Mouse (Mus musculus): ENCODE data around the gene Rnf227.
"Not testable (repeated sequence)": the region's sequence is repeated elsewhere in the genome, so short reads cannot be mapped to it uniquely, and the experiment has no call there.

Rnf227 gene

DNA sequence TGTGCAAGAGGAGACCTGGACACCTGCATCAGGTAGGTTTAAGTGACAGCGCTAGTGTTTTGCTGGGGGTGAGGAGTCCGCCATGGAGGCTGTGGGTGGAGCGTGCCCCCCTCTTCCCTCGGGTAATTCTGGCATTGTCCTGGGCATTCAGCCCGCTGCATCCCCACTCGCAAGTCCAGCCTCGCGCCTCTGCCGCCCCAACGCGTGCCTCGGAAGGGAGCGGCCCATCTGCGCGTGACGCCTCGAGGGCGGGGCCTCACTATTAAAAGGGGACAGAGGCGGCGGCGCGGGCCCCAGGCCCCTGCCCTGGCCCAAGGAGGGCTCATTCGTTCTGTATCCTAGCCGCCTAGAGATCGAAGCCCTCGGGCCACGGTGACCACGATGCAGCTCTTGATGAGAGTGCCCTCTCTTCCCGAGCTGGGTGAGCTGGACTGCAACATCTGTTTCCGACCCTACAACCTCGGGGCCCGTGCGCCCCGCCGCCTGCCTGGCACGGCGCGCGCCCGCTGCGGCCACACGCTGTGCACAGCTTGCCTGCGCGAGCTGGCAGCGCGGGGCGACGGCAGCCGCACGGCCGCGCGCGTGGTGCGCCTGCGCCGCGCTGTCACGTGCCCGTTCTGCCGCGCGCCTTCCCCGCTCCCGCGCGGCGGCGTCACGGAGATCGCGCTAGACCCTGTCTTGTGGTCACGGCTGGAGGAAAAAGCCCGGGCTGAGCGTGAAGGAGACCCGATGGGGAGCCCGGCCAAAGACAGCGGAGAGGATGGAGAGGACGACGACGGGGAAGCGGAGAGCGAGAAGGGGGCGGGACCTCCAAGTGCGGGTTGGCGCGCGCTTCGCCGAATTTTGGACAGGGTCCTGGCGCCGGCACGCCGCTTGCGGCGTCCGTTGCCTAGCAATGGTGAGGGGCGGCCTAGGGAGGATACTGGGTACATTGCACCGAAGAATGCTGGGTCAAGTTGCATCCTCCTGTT is at the start of gene Rnf227:
TSS of gene Rnf227 (plus strand) at position 301 of the 971 bp plus-strand sequence.
- DNase-seq (ENCODE audit: low spot score): peak; percentile 65

DNA sequence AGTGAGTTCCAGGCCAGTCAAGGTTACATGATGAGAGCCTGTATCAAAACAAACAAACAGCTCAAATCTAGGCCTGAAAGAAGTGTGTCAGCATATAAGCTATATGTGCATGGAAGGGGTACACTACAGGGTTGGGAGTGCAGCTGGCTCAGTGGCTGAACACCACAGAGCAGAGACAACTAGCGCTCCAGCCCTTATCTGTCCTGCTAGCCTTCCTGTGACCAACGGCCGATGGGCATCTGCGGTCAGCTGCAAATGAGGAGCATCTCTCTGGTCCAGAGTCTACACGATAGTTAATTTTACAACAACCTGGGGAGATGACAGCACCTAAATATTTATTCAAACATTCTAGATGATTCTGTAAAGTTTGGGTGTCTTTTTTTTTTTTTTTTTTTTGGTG is 49.1 kb upstream of the Rnf227 start:
- no peak for DNase-seq (ENCODE audit: low spot score)

DNA sequence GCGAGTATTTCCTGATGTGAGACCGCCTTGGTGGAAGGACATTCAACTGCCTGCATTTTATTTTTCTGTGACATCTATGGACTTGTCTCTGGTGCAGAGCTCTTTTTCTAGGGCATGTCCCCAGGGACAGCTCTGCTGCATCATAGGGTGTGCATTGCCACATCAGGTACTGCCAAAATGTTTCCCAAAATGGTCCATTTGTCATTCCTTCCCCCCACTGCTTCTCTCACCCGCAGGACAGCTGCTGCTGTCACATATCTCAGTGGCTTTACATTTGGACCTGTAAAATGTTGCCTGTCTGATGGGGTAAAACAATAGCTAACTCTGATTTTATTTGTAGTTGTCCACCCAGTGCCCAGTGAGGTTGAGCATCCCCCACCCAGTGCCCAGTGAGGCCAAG is 45.0 kb upstream of the Rnf227 start:
- no peak for DNase-seq (ENCODE audit: low spot score)

DNA sequence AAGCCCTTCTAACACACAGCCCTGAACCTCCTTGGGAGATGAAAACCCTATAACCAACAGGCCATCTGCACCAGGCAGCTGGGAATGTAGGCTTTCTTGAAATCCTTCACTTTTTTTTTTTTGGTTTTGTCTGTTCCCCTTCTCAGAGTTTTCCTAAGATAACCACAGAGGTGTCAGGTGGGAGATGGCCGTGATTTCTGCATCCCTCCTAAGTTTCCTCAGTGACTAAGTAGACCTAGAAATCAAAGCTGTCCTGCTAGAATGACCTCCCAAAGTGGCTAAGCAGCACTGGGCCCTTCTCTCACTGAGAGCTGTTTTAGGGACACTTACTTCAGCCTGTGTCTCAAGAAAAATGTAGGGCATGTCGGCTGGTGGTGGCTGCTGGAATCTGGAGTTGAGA is 42.5 kb upstream of the Rnf227 start:
- no peak for DNase-seq (ENCODE audit: low spot score)

- no peak for DNase-seq (ENCODE audit: low spot score)
Measured at GRCm38 (mm10) chr11:69298231-69298630, 42.0 kb upstream of the Rnf227 start.

- no peak for DNase-seq (ENCODE audit: low spot score)
Measured at GRCm38 (mm10) chr11:69302817-69303216, 37.4 kb upstream of the Rnf227 start.

- DNase-seq (ENCODE audit: low spot score): no peak
Measured at GRCm38 (mm10) chr11:69305291-69305690, 35.0 kb upstream of the Rnf227 start.

- no peak for DNase-seq (ENCODE audit: low spot score)
Measured at GRCm38 (mm10) chr11:69306039-69306438, 34.2 kb upstream of the Rnf227 start.

- DNase-seq (ENCODE audit: low spot score): no peak
Measured at GRCm38 (mm10) chr11:69311266-69311665, 29.0 kb upstream of the Rnf227 start.

- DNase-seq (ENCODE audit: low spot score): no peak
Measured at GRCm38 (mm10) chr11:69316361-69316760, 23.9 kb upstream of the Rnf227 start.

DNA sequence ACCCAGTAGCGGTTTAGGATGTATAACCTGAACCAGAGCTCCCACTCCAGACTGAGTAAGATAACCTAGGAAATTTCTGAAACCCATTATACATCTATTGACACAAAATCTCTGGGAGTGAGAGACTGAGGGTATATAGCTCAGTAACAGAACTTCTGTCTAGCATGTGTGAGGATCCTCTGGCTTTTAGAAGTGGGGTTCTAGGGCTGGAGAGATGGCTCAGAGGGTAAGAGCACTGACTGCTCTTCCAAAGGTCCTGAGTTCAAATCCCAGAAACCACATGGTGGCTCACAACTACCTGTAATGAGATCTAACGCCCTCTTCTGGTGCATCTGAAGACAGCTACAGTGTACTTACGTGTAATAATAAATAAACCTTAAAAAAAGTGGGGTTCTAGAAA is 22.3 kb upstream of the Rnf227 start:
- DNase-seq (ENCODE audit: low spot score): not testable (repeated sequence)

- DNase-seq (ENCODE audit: low spot score): no peak
Measured at GRCm38 (mm10) chr11:69321580-69321979, 18.7 kb upstream of the Rnf227 start.

DNA sequence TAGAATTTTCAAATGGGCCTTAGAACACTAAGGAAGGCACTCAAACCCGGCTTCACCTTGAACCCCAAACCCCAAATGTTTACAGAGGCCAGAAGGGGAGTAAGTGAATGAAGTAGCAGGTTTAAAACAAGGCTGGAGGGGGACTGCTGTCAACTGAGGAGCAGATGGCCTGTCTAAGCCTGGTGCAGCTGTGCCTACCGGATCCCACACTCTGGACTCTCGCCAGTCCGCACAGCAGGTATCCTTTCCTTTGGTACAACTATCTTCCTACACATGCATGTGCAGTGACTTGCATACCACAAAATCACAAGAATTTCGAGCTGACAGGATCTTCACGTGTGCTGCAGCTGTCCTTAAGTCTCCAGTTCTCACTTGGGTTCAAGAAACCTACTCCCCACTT is 18.3 kb upstream of the Rnf227 start:
- no peak for DNase-seq (ENCODE audit: low spot score)

GRCm38 (mm10) chr11:69322693-69323471 is 17.4 kb upstream of the Rnf227 start:
- DNase-seq (ENCODE audit: low spot score): no peak

- DNase-seq (ENCODE audit: low spot score): peak; percentile 97
Measured at GRCm38 (mm10) chr11:69323667-69324111, 16.6 kb upstream of the Rnf227 start, which contains the start of the genes Cntrob and Trappc1. Gene Cntrob, minus strand, starts transcription at chr11:69323775. Gene Trappc1, plus strand, starts transcription at chr11:69323980.

- no peak for DNase-seq (ENCODE audit: low spot score)
Measured at GRCm38 (mm10) chr11:69324749-69325148, 15.5 kb upstream of the Rnf227 start.

DNA sequence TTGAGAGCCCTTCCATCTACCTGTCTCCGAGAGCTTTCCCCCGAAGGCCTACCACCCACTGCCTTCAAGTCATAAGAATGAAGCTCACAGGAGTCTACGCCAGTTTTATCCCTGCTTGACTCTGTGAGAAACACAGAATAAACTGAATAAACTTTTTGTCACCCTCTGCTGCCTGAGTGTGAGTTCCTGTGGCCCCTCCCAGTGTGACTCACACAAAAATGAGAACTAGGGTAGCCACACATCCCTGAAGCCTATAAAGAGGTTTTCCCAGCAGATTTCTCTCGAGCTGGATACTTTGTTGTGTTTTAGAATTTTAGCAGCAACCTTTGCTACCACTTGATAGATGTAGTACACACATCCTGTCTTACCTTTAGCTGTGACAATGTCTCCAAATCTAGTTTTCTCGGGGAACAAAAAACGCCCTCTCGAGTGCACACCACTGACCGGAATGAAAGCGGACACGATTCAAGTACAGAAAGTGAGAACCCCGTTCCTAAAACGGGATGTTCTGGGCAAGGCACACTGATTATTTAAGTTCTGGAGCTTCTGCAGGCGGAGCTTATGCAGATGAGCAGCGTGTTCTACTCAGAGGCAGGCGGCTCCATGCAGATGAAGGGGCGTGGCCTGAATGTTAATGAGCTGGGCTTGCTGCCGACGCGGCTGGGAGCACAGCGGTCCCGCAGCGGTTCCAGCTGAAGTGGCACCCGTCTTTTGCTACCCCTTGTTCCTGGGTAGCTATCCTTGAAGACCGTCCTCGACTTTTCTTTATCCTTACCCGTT is 14.4 kb upstream of the Rnf227 start, which contains the start of gene Kcnab3:
TSS of gene Kcnab3 (plus strand) at position 631 of the 780 bp plus-strand sequence.
- DNase-seq (ENCODE audit: low spot score): peak; percentile 74

DNA sequence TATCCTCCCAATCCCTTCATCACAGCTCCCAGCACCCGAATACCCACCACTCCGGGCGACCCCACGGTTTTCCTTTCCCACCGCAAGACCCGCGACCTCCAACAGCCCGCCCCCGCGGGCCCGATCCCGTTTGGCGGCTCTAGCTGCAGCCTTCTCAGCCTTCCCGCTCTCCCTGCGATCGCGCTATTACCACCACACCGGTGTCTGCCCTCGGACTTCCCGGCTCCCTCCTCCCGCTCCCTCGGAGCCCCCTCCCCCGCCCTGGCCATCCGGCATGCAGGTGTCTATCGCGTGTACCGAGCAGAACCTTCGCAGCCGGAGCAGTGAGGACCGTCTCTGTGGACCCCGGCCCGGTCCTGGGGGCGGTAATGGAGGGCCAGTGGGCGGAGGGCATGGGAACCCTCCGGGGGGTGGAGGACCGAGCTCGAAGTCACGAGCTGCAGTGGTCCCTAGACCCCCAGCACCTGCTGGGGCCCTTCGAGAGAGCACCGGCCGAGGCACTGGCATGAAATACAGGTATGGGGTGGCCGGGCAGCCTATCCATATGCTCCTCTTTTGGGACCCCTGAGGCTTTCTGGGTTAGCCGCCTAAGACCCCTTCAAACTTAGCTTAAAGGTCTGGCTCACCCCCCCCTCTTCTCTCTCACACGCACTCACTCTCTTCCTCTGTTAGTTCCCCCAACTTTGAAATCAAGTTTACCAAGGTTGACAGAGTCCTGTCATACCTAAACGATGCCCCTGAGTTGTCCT is 13.7 kb upstream of the Rnf227 start:
- peak; percentile 21 for DNase-seq (ENCODE audit: low spot score)

- no peak for DNase-seq (ENCODE audit: low spot score)
Measured at GRCm38 (mm10) chr11:69327157-69327442, 13.2 kb upstream of the Rnf227 start.

DNA sequence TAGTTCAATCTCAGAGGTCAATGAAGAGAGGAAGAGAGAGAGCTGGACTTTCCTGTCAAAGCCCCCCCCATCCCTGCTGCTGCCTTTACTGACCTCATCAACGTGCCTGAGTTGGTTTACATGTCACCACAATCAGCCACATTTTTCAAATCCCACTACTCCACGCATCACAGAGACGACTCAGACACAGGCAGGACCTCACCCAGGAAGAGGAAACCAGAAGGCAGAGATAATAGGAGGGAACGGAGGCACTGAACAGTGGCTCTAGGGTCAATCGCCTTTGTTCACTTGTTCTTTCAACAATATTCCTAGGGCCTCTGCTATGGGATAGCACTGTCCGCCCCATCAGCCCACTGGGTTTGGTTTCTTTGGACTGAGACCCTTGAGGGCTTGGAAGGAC is 12.6 kb upstream of the Rnf227 start:
- DNase-seq (ENCODE audit: low spot score): no peak

DNA sequence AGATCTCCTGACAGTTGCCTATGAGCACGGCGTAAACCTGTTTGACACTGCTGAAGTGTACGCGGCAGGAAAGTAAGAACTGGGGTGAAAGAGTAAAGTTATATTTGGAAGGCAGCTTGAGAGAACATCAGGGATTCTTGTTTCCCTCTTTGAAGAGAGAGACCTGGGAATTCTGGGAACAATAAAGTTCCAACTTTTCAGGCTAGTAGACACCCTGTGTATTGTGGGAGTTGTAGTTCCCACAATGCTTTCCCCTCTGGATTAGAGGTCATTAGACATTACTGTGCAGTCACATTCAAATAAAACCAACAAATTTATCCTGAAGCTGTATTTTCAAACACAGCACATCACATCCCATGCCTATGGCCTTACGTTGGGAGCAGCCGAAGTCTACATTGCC is 11.7 kb upstream of the Rnf227 start:
- DNase-seq (ENCODE audit: low spot score): no peak

Data from urinary bladder, postnatal 25 days (tissue).